Mouse (Mus musculus) kidney, adult 2 months (tissue): ENCODE measurements around the gene Dner.

Experiments used
- CTCF ChIP-seq: fragments of 200-500 bp; conservative IDR thresholded peaks from 2 replicates; pipeline ENCODE4 v1.5.1; 2011; ENCODE audit warnings: low read depth, mild to moderate bottlenecking, control low read depth, low read length, moderate library complexity, mixed read lengths; ENCODE audit not compliant: insufficient read depth, insufficient read length
- POLR2A ChIP-seq: fragments of 200-500 bp; IDR thresholded peaks from one replicate; pipeline ENCODE4 v1.6.1; 2011; ENCODE audit warnings: low read depth, low read length, control low read depth

DNA sequence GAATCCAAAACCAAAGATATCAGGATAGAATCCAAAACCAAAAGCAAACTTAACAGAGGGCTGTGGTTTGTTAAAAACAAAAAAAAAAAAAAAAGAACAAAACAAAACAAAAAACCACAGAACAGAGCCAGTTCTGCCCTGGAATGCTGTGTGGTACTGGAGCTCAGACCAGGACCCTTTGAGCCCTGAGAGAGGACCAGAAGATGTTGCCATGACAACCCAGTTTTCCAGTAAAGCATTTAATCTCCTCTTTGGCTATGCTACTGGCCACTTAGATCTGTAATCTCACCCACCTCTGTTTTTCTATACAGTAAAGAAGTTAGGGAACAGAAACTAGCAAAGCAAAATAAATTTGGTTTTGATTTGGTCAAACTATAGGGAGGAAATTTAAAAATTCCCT lies 79.9 kb downstream of the Dner start:
- no peak for TF ChIP-seq CTCF
- no peak for TF ChIP-seq POLR2A
